Comparison of ENCODE assay signal across 8 mouse cellular contexts in genomic region chr10:121586675-121587370, GRCm38 (mm10). TPM values are rescaled to one million over a fixed set of nuclear protein-coding genes. Genes with fewer than 3 reads are reported as not detected.
DNase-seq lines count a peak whose midpoint lies in the region; ATAC-seq and TF ChIP-seq lines count a peak whose summit lies in the region.

Tbk1 (minus strand) TSS chr10:121586787.

- peak within 1 kb of the TSS; percentile 98 for H3K4me2 ChIP-seq in CH12.LX (ENCODE audit: insufficient read depth, low read depth, poor library complexity, severe bottlenecking)
- H3K4me2 ChIP-seq in forebrain, embryonic 12.5 days = peak within 1 kb of the TSS; percentile 86
- peak within 1 kb of the TSS; percentile 68 for H3K4me2 ChIP-seq in heart, postnatal 0 days (ENCODE audit: low read depth, low read length)
- peak within 1 kb of the TSS; percentile 70 for H3K4me2 ChIP-seq in liver, postnatal 0 days (ENCODE audit: low read depth, low read length)
- peak within 1 kb of the TSS; percentile 89 for H3K4me2 ChIP-seq in neural tube, embryonic 14.5 days (ENCODE audit: low read depth, low read length)

- peaks cover 41% of the 10 kb centered on the region for H3K79me2 ChIP-seq in CH12.LX (replicated peaks; ENCODE audit: control insufficient read depth, extremely low read depth, insufficient read depth, poor library complexity, severe bottlenecking)

- H3K4me1 ChIP-seq in CH12.LX (ENCODE audit: control insufficient read depth in 1 of 2, insufficient read depth in 2 of 2) = peaks cover 4 to 30% of the 10 kb centered on the region in 2 experiments
- H3K4me1 ChIP-seq in forebrain, embryonic 12.5 days = peaks cover 16% of the 10 kb centered on the region
- H3K4me1 ChIP-seq in heart, postnatal 0 days (ENCODE audit: control insufficient read depth, insufficient read depth) = peaks cover 9% of the 10 kb centered on the region; the same call in 1 of the 2 replicates
- H3K4me1 ChIP-seq in liver, postnatal 0 days (ENCODE audit: insufficient read depth) = peaks cover 24% of the 10 kb centered on the region
- H3K4me1 ChIP-seq in neural tube, embryonic 14.5 days (ENCODE audit: control insufficient read depth, insufficient read depth, low read length) = peaks cover 10% of the 10 kb centered on the region

- no peak for TF ChIP-seq EP300 in CH12.LX (IDR thresholded peaks at IDR 0.05; ENCODE audit: low read length)
- no peak for TF ChIP-seq EP300 in heart, postnatal 0 days (IDR thresholded peaks at IDR 0.05; ENCODE audit: low read depth)
- TF ChIP-seq EP300 in liver, postnatal 0 days (IDR thresholded peaks at IDR 0.05; ENCODE audit: low read depth) = no peak

- TF ChIP-seq RAD21 in CH12.LX (IDR thresholded peaks at IDR 0.05; ENCODE audit: low read depth, low read length) = no peak

- peak; percentile 73; the same call in 1 of the 2 replicates for TF ChIP-seq POLR2A in CH12.LX (IDR thresholded peaks at IDR 0.05; ENCODE audit: low read depth, low read length)

- peak; percentile 99 for ATAC-seq in forebrain, embryonic 12.5 days (ENCODE audit: low FRiP score)
- ATAC-seq in heart, postnatal 0 days (ENCODE audit: insufficient read depth, low read depth) = peak; percentile 98
- ATAC-seq in liver, postnatal 0 days = peak; percentile 97
- peak; percentile 98 for ATAC-seq in neural tube, embryonic 14.5 days (ENCODE audit: low read depth)

- dilution Hi-C loops in CH12.LX (cut with MboI; ENCODE audit: extremely low pct_ligation_motif_present, extremely low pct_unique_long_range_greater_than_20kb, low sequenced_read_pairs) = no loop called here

- H3K36me3 ChIP-seq in CH12.LX (replicated peaks in 1 of 2; ENCODE audit: control insufficient read depth in 1 of 2, insufficient read depth in 1 of 2, low read length in 1 of 2) = peaks cover 47% of the 10 kb centered on the region in 2 experiments
- peaks cover 36% of the 10 kb centered on the region for H3K36me3 ChIP-seq in forebrain, embryonic 12.5 days (replicated peaks)
- H3K36me3 ChIP-seq in heart, postnatal 0 days (replicated peaks; ENCODE audit: control insufficient read depth, insufficient read depth, low read length) = peaks cover 23% of the 10 kb centered on the region
- peaks cover 31% of the 10 kb centered on the region for H3K36me3 ChIP-seq in liver, postnatal 0 days (replicated peaks; ENCODE audit: insufficient read depth, low read length)
- H3K36me3 ChIP-seq in neural tube, embryonic 14.5 days (ENCODE audit: control insufficient read depth, insufficient read depth, low read length) = peaks cover 19% of the 10 kb centered on the region; the same call in 1 of the 2 replicates

- no peak for TF ChIP-seq CTCF in CH12.LX (conservative IDR thresholded peaks at IDR 0.05 in 1 of 2, IDR thresholded peaks at IDR 0.05 in 1 of 2; ENCODE audit: low read depth in 2 of 2, low read length in 2 of 2)
- TF ChIP-seq CTCF in heart, postnatal 0 days (IDR thresholded peaks at IDR 0.05; ENCODE audit: low read depth) = no peak
- no peak for TF ChIP-seq CTCF in liver, postnatal 0 days (IDR thresholded peaks at IDR 0.05; ENCODE audit: low read depth)

- in situ Hi-C loops in CH12.LX (cut with MboI; ENCODE audit: low pct_ligation_motif_present, low pct_unique_long_range_greater_than_20kb, low sequenced_read_pairs) = no loop called here

- H3K4me3 ChIP-seq in CH12.LX (replicated peaks in 1 of 3; ENCODE audit: low read depth in 2 of 3, low read length in 2 of 3, poor library complexity in 1 of 3) = peak within 1 kb of the TSS; percentile 81 to 86 (median 84)
- peak within 1 kb of the TSS; percentile 88 for H3K4me3 ChIP-seq in forebrain, embryonic 12.5 days (replicated peaks)
- peak within 1 kb of the TSS; percentile 73 for H3K4me3 ChIP-seq in heart, postnatal 0 days (ENCODE audit: low read depth, low read length)
- peak within 1 kb of the TSS; percentile 86 for H3K4me3 ChIP-seq in liver, postnatal 0 days (ENCODE audit: low read depth, low read length)
- H3K4me3 ChIP-seq in neural tube, embryonic 14.5 days (ENCODE audit: low read depth, low read length) = peak within 1 kb of the TSS; percentile 78

- peak; percentile 82 for DNase-seq in CH12.LX (ENCODE audit: extremely low read depth)
- peak; percentile 78 for DNase-seq in c-Kit-positive CD71-positive TER-119-negative erythroid progenitor cells, embryonic 14.5 days (ENCODE audit: low read depth)
- peak; percentile 91 for DNase-seq in heart, postnatal 0 days (ENCODE audit: low spot score)
- peak; percentile 59 for DNase-seq in large intestine, adult 2 months (ENCODE audit: low read depth, low spot score)
- peak; percentile 95 for DNase-seq in liver, postnatal 0 days
- peak; percentile 94 for DNase-seq in testis, postnatal 10 days (ENCODE audit: low spot score)

- H3K27ac ChIP-seq in CH12.LX (ENCODE audit: insufficient read depth, low read depth) = peak within 1 kb of the TSS; percentile 76
- H3K27ac ChIP-seq in forebrain, embryonic 12.5 days = peak within 1 kb of the TSS; percentile 48
- peak within 1 kb of the TSS; percentile 84 for H3K27ac ChIP-seq in heart, postnatal 0 days (ENCODE audit: low read depth)
- H3K27ac ChIP-seq in liver, postnatal 0 days (ENCODE audit: low read depth) = peak within 1 kb of the TSS; percentile 93
- peak within 1 kb of the TSS; percentile 44 for H3K27ac ChIP-seq in neural tube, embryonic 14.5 days (ENCODE audit: low read depth, low read length)

- peak within 1 kb of the TSS; percentile 98 for H3K9ac ChIP-seq in CH12.LX (ENCODE audit: insufficient read depth, low read depth)
- H3K9ac ChIP-seq in forebrain, embryonic 12.5 days = peak within 1 kb of the TSS; percentile 92
- H3K9ac ChIP-seq in heart, postnatal 0 days (replicated peaks; ENCODE audit: low read depth, low read length) = peak within 1 kb of the TSS; percentile 85
- peak within 1 kb of the TSS; percentile 95 for H3K9ac ChIP-seq in liver, postnatal 0 days (replicated peaks)
- peak within 1 kb of the TSS; percentile 74 for H3K9ac ChIP-seq in neural tube, embryonic 14.5 days (replicated peaks; ENCODE audit: low read depth, low read length)

- H3K9me3 ChIP-seq in CH12.LX (replicated peaks; ENCODE audit: low read length) = no peaks in the 10 kb centered on the region
- no peaks in the 10 kb centered on the region for H3K9me3 ChIP-seq in forebrain, embryonic 12.5 days
- no peaks in the 10 kb centered on the region for H3K9me3 ChIP-seq in heart, postnatal 0 days (replicated peaks; ENCODE audit: control insufficient read depth, low read length)
- H3K9me3 ChIP-seq in liver, postnatal 0 days (ENCODE audit: low read length) = no peaks in the 10 kb centered on the region
- H3K9me3 ChIP-seq in neural tube, embryonic 14.5 days (ENCODE audit: control insufficient read depth, low read length) = no peaks in the 10 kb centered on the region

- under 1% methylated on average over 58 of the region's 58 CpGs for WGBS in forebrain, embryonic 12.5 days
- WGBS in heart, postnatal 0 days = under 1% methylated on average over 51 of the region's 58 CpGs
- 1% methylated on average over 58 of the region's 58 CpGs for WGBS in large intestine, adult 2 months
- 1% methylated on average over 42 of the region's 58 CpGs for WGBS in liver, postnatal 0 days (ENCODE audit: insufficient replicate concordance)
- WGBS in neural tube, embryonic 14.5 days = under 1% methylated on average over 58 of the region's 58 CpGs

- H3K27me3 ChIP-seq in CH12.LX (replicated peaks) = no peaks in the 10 kb centered on the region
- no peaks in the 10 kb centered on the region for H3K27me3 ChIP-seq in forebrain, embryonic 12.5 days
- H3K27me3 ChIP-seq in heart, postnatal 0 days (ENCODE audit: control insufficient read depth, insufficient read depth, low read length) = no peaks in the 10 kb centered on the region
- no peaks in the 10 kb centered on the region for H3K27me3 ChIP-seq in liver, postnatal 0 days (ENCODE audit: insufficient read depth, low read length)
- no peaks in the 10 kb centered on the region for H3K27me3 ChIP-seq in neural tube, embryonic 14.5 days (ENCODE audit: control insufficient read depth, insufficient read depth, low read length)

TF ChIP-seq in CH12.LX, 34 proteins besides CTCF, POLR2A, EP300 and RAD21 (continues in another document):
- TF ChIP-seq CHD2 (IDR thresholded peaks at IDR 0.05; ENCODE audit: low read length) = no peak
- TF ChIP-seq POLR2AphosphoS2 (IDR thresholded peaks at IDR 0.05; ENCODE audit: low read depth, low read length) = peak; percentile 78
- peak; percentile 58; the same call in 1 of the 2 replicates for TF ChIP-seq NELFE (IDR thresholded peaks at IDR 0.05; ENCODE audit: low read depth, low read length)
- peak; percentile 95 for TF ChIP-seq USF1 (IDR thresholded peaks at IDR 0.05; ENCODE audit: low read depth, low read length)
- TF ChIP-seq MAZ (IDR thresholded peaks at IDR 0.05; ENCODE audit: low read depth, low read length) = no peak
- TF ChIP-seq BHLHE40 (IDR thresholded peaks at IDR 0.05; ENCODE audit: low read depth, low read length) = peak; percentile 96
- no peak for TF ChIP-seq JUN (IDR thresholded peaks at IDR 0.05; ENCODE audit: insufficient read depth, low read depth, low read length)
- peak; percentile 84 for TF ChIP-seq USF2 (conservative IDR thresholded peaks at IDR 0.05; ENCODE audit: low read depth, low read length)
- TF ChIP-seq MAX (IDR thresholded peaks at IDR 0.05; ENCODE audit: low read length) = peak; percentile 94
- TF ChIP-seq TBP (conservative IDR thresholded peaks at IDR 0.05; ENCODE audit: low read depth, low read length) = no peak
- TF ChIP-seq MXI1 (IDR thresholded peaks at IDR 0.05; ENCODE audit: low read depth, low read length) = peak; percentile 60
- TF ChIP-seq MEF2A (IDR thresholded peaks at IDR 0.05; ENCODE audit: borderline replicate concordance, low read depth, low read length) = 0 out of 2 replicates have a peak, but pooled peaks have one; percentile 13
- peak; percentile 63; the same call in 1 of the 2 replicates for TF ChIP-seq CHD1 (IDR thresholded peaks at IDR 0.05; ENCODE audit: low read depth, low read length)
- TF ChIP-seq NRF1 (IDR thresholded peaks at IDR 0.05; ENCODE audit: low read depth, low read length) = peak; percentile 92
- TF ChIP-seq IRF4 (IDR thresholded peaks at IDR 0.05; ENCODE audit: low read depth, low read length) = peak; percentile 12; the same call in 1 of the 2 replicates
- no peak; the same call in 1 of the 2 replicates for TF ChIP-seq ETS1 (conservative IDR thresholded peaks at IDR 0.05; ENCODE audit: low read depth, low read length)

RNA-seq across cellular contexts. Expression of gene Tbk1, which starts in this region (rescaled TPM):
- total RNA-seq in CH12.LX (2012; rRNA removed) (29.5 and 32.4 TPM in 2 replicates), CH12.LX (2014; rRNA removed) (46.0 and 49.5 TPM in 2 replicates)
- 44.0 and 45.6 TPM in 2 replicates for polyA plus RNA-seq in CH12.LX (2012; ENCODE audit: insufficient read length, low read depth)
- 37.5 and 39.4 TPM in 2 replicates for polyA plus RNA-seq in forebrain, embryonic 12.5 days (2016; fragmentation: Nextera tagmentation; extraction: Ambion mirVana)
- 12.5 and 23.3 TPM in 2 replicates for total RNA-seq in heart, postnatal 0 days (2014; rRNA removed; ENCODE audit: low replicate concordance)
- polyA plus RNA-seq in heart, postnatal 0 days (2015; fragmentation: Nextera tagmentation; extraction: Ambion mirVana) = 15.5 and 15.7 TPM in 2 replicates
- polyA plus RNA-seq in large intestine, adult 2 months (2012; rRNA removed) = 11.0 and 21.2 TPM in 2 replicates
- 11.4 and 14.4 TPM in 2 replicates for polyA plus RNA-seq in liver, postnatal 0 days (2015; fragmentation: Nextera tagmentation; extraction: Ambion mirVana)
- 37.5 and 38.3 TPM in 2 replicates for polyA plus RNA-seq in neural tube, embryonic 14.5 days (2014; fragmentation: Nextera tagmentation; extraction: Ambion mirVana)

Comparison
In these comparisons a context has a peak if more than half of its experiments do, and no peak if none do; other contexts are left out.
1. Peak in every context shown above with its lines: DNase-seq, ATAC-seq, H3K4me3 ChIP-seq and H3K27ac ChIP-seq.